ENCODE assay signal across 8 mouse cellular contexts in genomic region chr8:104533971-104534778, GRCm38 (mm10). TPM values are rescaled to one million over a fixed set of nuclear protein-coding genes. Genes with fewer than 3 reads are reported as not detected.
DNase-seq lines count a peak whose midpoint lies in the region; ATAC-seq and TF ChIP-seq lines count a peak whose summit lies in the region.

Gene Nae1, minus strand, starts transcription at chr8:104534637.
Gene Car7, plus strand, starts transcription at chr8:104534689.

- in situ Hi-C loops in ES-E14 (cut with MboI; ENCODE audit: low sequenced_read_pairs in 2 of 2, unreplicated experiment in 2 of 2): no loop called here

- H3K27ac ChIP-seq in ES-E14 (ENCODE audit: insufficient read depth, low read depth, low read length, poor library complexity, severe bottlenecking): no peak within 1 kb of the TSS
- H3K27ac ChIP-seq in forebrain, embryonic 15.5 days (replicated peaks): peak within 1 kb of the TSS; percentile 75

- peaks cover 4% of the 10 kb centered on the region for H3K36me3 ChIP-seq in ES-E14 (ENCODE audit: control insufficient read depth, insufficient read depth, low read length, poor library complexity, severe bottlenecking)
- H3K36me3 ChIP-seq in forebrain, embryonic 15.5 days: peaks cover 11% of the 10 kb centered on the region

- intact Hi-C loops in heart, postnatal 25 days (cut with DNase I): loop anchor here (2.0 to 5.0 kb wide), 3 partner anchors 37 to 192 kb away; partner anchors contain the start of gene Dync1li2

- no peaks in the 10 kb centered on the region for H3K27me3 ChIP-seq in forebrain, embryonic 15.5 days

- peak within 1 kb of the TSS; percentile 49 for H3K4me2 ChIP-seq in forebrain, embryonic 15.5 days (replicated peaks)

- peak within 1 kb of the TSS; percentile 96 to 98 for H3K4me3 ChIP-seq in ES-E14 (ENCODE audit: insufficient read depth in 1 of 2, low read depth in 1 of 2, low read length in 2 of 2, poor library complexity in 1 of 2, severe bottlenecking in 1 of 2)
- peak within 1 kb of the TSS; percentile 71 for H3K4me3 ChIP-seq in forebrain, embryonic 15.5 days
- H3K4me3 ChIP-seq in lung, adult 2 months (replicated peaks; ENCODE audit: extremely low read depth, low read depth, low read length): peak within 1 kb of the TSS; percentile 94

- H3K9ac ChIP-seq in ES-E14 (ENCODE audit: insufficient read depth, low read depth, low read length, poor library complexity, severe bottlenecking): peak within 1 kb of the TSS; percentile 96
- peak within 1 kb of the TSS; percentile 84 for H3K9ac ChIP-seq in forebrain, embryonic 15.5 days (replicated peaks)

- WGBS in forebrain, embryonic 15.5 days: under 1% methylated on average over 69 of the region's 70 CpGs
- WGBS in lung, adult 2 months: under 1% methylated on average over 70 of the region's 70 CpGs

- H3K4me1 ChIP-seq in ES-E14 (ENCODE audit: control insufficient read depth in 2 of 2, insufficient read depth in 2 of 2, low read length in 2 of 2, poor library complexity in 1 of 2): peaks cover 0 to 4% of the 10 kb centered on the region in 2 experiments; a peak in 1 of 4 replicates
- peaks cover 27% of the 10 kb centered on the region for H3K4me1 ChIP-seq in forebrain, embryonic 15.5 days
- peaks cover 7% of the 10 kb centered on the region; the same call in 1 of the 2 replicates for H3K4me1 ChIP-seq in lung, adult 2 months (ENCODE audit: control insufficient read depth, insufficient read depth, low read length)

- peak; percentile 96 for TF ChIP-seq POLR2A in lung, adult 2 months (IDR thresholded peaks at IDR 0.05; ENCODE audit: borderline replicate concordance, extremely low read depth, low read depth, low read length)

- ATAC-seq in forebrain, embryonic 15.5 days (replicated peaks): peak; percentile 95
- ATAC-seq in neutrophil, adult 5-6 weeks (ENCODE audit: extremely low read depth, insufficient number of reproducible peaks, low FRiP score, poor library complexity, severe bottlenecking): peak; percentile 88

- H3K9me3 ChIP-seq in ES-E14 (ENCODE audit: control insufficient read depth, insufficient read depth, low read depth, low read length): no peaks in the 10 kb centered on the region
- no peaks in the 10 kb centered on the region for H3K9me3 ChIP-seq in forebrain, embryonic 15.5 days

- DNase-seq in ES-E14 (ENCODE audit: low read depth, low spot score): peak; percentile 79
- peak; percentile 93 for DNase-seq in cerebellum, adult 11-12 months
- peak; percentile 86 for DNase-seq in heart, postnatal 25 days (ENCODE audit: low spot score)
- DNase-seq in layer of hippocampus, adult 18-20 months (ENCODE audit: low spot score in 2 of 2): peak; percentile 90 to 95
- peak; percentile 95 for DNase-seq in lung, adult 2 months
- DNase-seq in thymus, adult 18-20 months: peak; percentile 83 to 85

- peak; percentile 71 for TF ChIP-seq CTCF in lung, adult 2 months (IDR thresholded peaks at IDR 0.05; ENCODE audit: insufficient read depth, low read length)

TF ChIP-seq in ES-E14, 5 proteins besides CTCF, POLR2A, EP300 and RAD21:
- TF ChIP-seq MAFK (IDR thresholded peaks at IDR 0.05; ENCODE audit: insufficient read depth, low read depth, low read length) (no peak), HCFC1 (IDR thresholded peaks at IDR 0.05; ENCODE audit: borderline replicate concordance, insufficient read depth, low read length) (no peak), ZNF384 (IDR thresholded peaks at IDR 0.05; ENCODE audit: low read depth, low read length) (no peak), CHD2 (IDR thresholded peaks at IDR 0.05; ENCODE audit: low read depth, low read length) (no peak), ZC3H11A (IDR thresholded peaks at IDR 0.05; ENCODE audit: borderline replicate concordance, low read depth, low read length) (no peak)

RNA-seq across cellular contexts. Expression of gene Nae1, which starts in this region (rescaled TPM):
- total RNA-seq in ES-E14 (2012; rRNA removed): 29.9 and 42.8 TPM in 2 replicates
- 116 and 124 TPM in 2 replicates for polyA plus RNA-seq in forebrain, embryonic 15.5 days (2015; fragmentation: Nextera tagmentation; extraction: Ambion mirVana)
- total RNA-seq in heart, postnatal 25 days (2021): 10 to 100 TPM; 29.6 to 30.5 TPM
- total RNA-seq in layer of hippocampus, adult 18-20 months (2021): 10 to 100 TPM; 43.6 to 45.7 TPM
- polyA plus RNA-seq in lung, adult 2 months (2012; rRNA removed): 7.4 and 17.1 TPM in 2 replicates
- total RNA-seq in neutrophil, adult 5-6 weeks (2017): 98.6 and 98.9 TPM in 2 replicates

RNA-seq across cellular contexts. Expression of gene Car7, which starts in this region (rescaled TPM):
- 0.90 and 1.1 TPM in 2 replicates for total RNA-seq in ES-E14 (2012; rRNA removed)
- 1.7 and 2.0 TPM in 2 replicates for polyA plus RNA-seq in forebrain, embryonic 15.5 days (2015; fragmentation: Nextera tagmentation; extraction: Ambion mirVana)
- total RNA-seq in heart, postnatal 25 days (2021): 1 to 10 TPM; 2.9 to 3.4 TPM
- total RNA-seq in layer of hippocampus, adult 18-20 months (2021): 10 to 100 TPM; 13.7 to 18.2 TPM
- polyA plus RNA-seq in lung, adult 2 months (2012; rRNA removed): 1.4 and 1.8 TPM in 2 replicates
- total RNA-seq in neutrophil, adult 5-6 weeks (2017): 2.2 and 2.4 TPM in 2 replicates
